Mouse (Mus musculus): ENCODE data around the gene Rai14. TPM values are rescaled to one million over a fixed set of nuclear protein-coding genes. Genes with fewer than 3 reads are reported as not detected.

Gene Rai14
- polyA plus RNA-seq, 1 experiment: 27.4 TPM

DNA sequence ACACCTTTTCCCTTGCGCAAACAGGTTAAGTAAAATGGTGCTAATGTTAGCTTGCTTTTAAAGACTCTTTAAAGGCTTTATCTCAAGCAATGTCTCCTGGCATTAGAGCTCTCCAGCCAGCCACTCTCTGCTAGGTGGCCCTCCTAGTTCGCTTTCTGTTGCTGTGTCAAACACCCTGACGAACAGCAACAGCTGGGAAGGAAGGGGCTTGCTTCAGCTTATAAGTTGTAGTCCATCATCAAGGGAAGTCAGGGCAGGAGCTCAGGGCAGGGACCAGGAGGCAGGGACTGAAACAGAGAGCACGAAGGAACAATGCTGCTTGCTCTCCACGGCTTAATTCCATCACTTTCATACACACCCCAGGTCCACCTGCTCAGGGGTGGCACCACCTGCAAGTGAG, 68.1 kb downstream of the Rai14 start:
- Histone ChIP-seq H3K79me2 (ENCODE audit: control insufficient read depth, insufficient read depth) (peaks cover 82% of the 10 kb centered on the region), H3K4me3 (no peak overlapping the region), H3ac (ENCODE audit: control insufficient read depth, insufficient read length) (no peak overlapping the region), H3K4me2 (ENCODE audit: low read depth) (no peak overlapping the region), H3K27me3 (ENCODE audit: control insufficient read depth, insufficient read depth, insufficient read length) (no peaks in the 10 kb centered on the region), H3K36me3 (ENCODE audit: control insufficient read depth, insufficient read depth) (peaks cover 3% of the 10 kb centered on the region)
- peak in 1 of 3 experiments; percentile 19 for TF ChIP-seq MYOG (IDR thresholded peaks at IDR 0.05; ENCODE audit: control insufficient read depth in 1 of 3, insufficient read depth in 1 of 3, insufficient read length in 2 of 3, low read depth in 2 of 3)
- peak in 2 of 3 experiments; percentile 91 to 94 for TF ChIP-seq MYOD1 (IDR thresholded peaks at IDR 0.05; ENCODE audit: control insufficient read depth in 1 of 3, insufficient read length in 2 of 3, low read depth in 2 of 3)
- TF ChIP-seq E2F4 (IDR thresholded peaks at IDR 0.05; ENCODE audit: insufficient read depth): no peak

- Histone ChIP-seq H3K36me3 (ENCODE audit: control insufficient read depth, insufficient read depth) (peaks cover 3% of the 10 kb centered on the region), H3ac (ENCODE audit: control insufficient read depth, insufficient read length) (no peak overlapping the region), H3K27me3 (ENCODE audit: control insufficient read depth, insufficient read depth, insufficient read length) (no peaks in the 10 kb centered on the region), H3K4me2 (ENCODE audit: low read depth) (no peak overlapping the region), H3K4me3 (no peak overlapping the region), H3K79me2 (ENCODE audit: control insufficient read depth, insufficient read depth) (peaks cover 80% of the 10 kb centered on the region)
- TF ChIP-seq TCF12 (IDR thresholded peaks at IDR 0.05; ENCODE audit: insufficient read depth, poor library complexity, severe bottlenecking) (no peak), SRF (IDR thresholded peaks at IDR 0.05; ENCODE audit: control insufficient read depth, insufficient read length, low read depth) (no peak), MYOG (IDR thresholded peaks at IDR 0.05; ENCODE audit: control insufficient read depth in 1 of 3, insufficient read depth in 1 of 3, insufficient read length in 2 of 3, low read depth in 2 of 3) (no peak), REST (IDR thresholded peaks at IDR 0.05; ENCODE audit: insufficient read depth, insufficient read length) (no peak), MAX (IDR thresholded peaks at IDR 0.05; ENCODE audit: low read depth) (no peak), USF1 (IDR thresholded peaks at IDR 0.05; ENCODE audit: low read depth) (no peak), TCF3 (IDR thresholded peaks at IDR 0.05; ENCODE audit: insufficient read length, low read depth) (no peak), POLR2AphosphoS2 (IDR thresholded peaks at IDR 0.05; ENCODE audit: insufficient read length, low read depth) (no peak), CEBPB (IDR thresholded peaks at IDR 0.05; ENCODE audit: insufficient read depth, poor library complexity, severe bottlenecking) (no peak), MYOD1 (IDR thresholded peaks at IDR 0.05; ENCODE audit: control insufficient read depth in 1 of 3, insufficient read length in 2 of 3, low read depth in 2 of 3) (no peak), POLR2A (IDR thresholded peaks at IDR 0.05; ENCODE audit: insufficient read length, low read depth) (no peak), E2F4 (IDR thresholded peaks at IDR 0.05; ENCODE audit: insufficient read depth) (no peak)
Measured at GRCm38 (mm10) chr15:10645101-10645500, 69.3 kb downstream of the Rai14 start.

- Histone ChIP-seq H3K4me2 (ENCODE audit: low read depth) (no peak overlapping the region), H3K4me3 (no peak overlapping the region), H3ac (ENCODE audit: control insufficient read depth, insufficient read length) (no peak overlapping the region), H3K36me3 (ENCODE audit: control insufficient read depth, insufficient read depth) (peaks cover 10% of the 10 kb centered on the region), H3K27me3 (ENCODE audit: control insufficient read depth, insufficient read depth, insufficient read length) (no peaks in the 10 kb centered on the region), H3K79me2 (ENCODE audit: control insufficient read depth, insufficient read depth) (peaks cover 79% of the 10 kb centered on the region)
- TF ChIP-seq TCF12 (IDR thresholded peaks at IDR 0.05; ENCODE audit: insufficient read depth, poor library complexity, severe bottlenecking) (no peak), REST (IDR thresholded peaks at IDR 0.05; ENCODE audit: insufficient read depth, insufficient read length) (no peak), MYOG (IDR thresholded peaks at IDR 0.05; ENCODE audit: control insufficient read depth in 1 of 3, insufficient read depth in 1 of 3, insufficient read length in 2 of 3, low read depth in 2 of 3) (no peak), E2F4 (IDR thresholded peaks at IDR 0.05; ENCODE audit: insufficient read depth) (no peak), SRF (IDR thresholded peaks at IDR 0.05; ENCODE audit: control insufficient read depth, insufficient read length, low read depth) (no peak), POLR2AphosphoS2 (IDR thresholded peaks at IDR 0.05; ENCODE audit: insufficient read length, low read depth) (no peak), MAX (IDR thresholded peaks at IDR 0.05; ENCODE audit: low read depth) (no peak), CEBPB (IDR thresholded peaks at IDR 0.05; ENCODE audit: insufficient read depth, poor library complexity, severe bottlenecking) (no peak), USF1 (IDR thresholded peaks at IDR 0.05; ENCODE audit: low read depth) (no peak), TCF3 (IDR thresholded peaks at IDR 0.05; ENCODE audit: insufficient read length, low read depth) (no peak), POLR2A (IDR thresholded peaks at IDR 0.05; ENCODE audit: insufficient read length, low read depth) (no peak), MYOD1 (IDR thresholded peaks at IDR 0.05; ENCODE audit: control insufficient read depth in 1 of 3, insufficient read length in 2 of 3, low read depth in 2 of 3) (no peak)
Measured at GRCm38 (mm10) chr15:10643819-10644218, 70.6 kb downstream of the Rai14 start.

GRCm38 (mm10) chr15:10643224-10643623, 71.2 kb downstream of the Rai14 start:
- Histone ChIP-seq H3ac (ENCODE audit: control insufficient read depth, insufficient read length) (no peak overlapping the region), H3K27me3 (ENCODE audit: control insufficient read depth, insufficient read depth, insufficient read length) (no peaks in the 10 kb centered on the region), H3K4me3 (no peak overlapping the region), H3K4me2 (ENCODE audit: low read depth) (no peak overlapping the region), H3K79me2 (ENCODE audit: control insufficient read depth, insufficient read depth) (peaks cover 78% of the 10 kb centered on the region), H3K36me3 (ENCODE audit: control insufficient read depth, insufficient read depth) (peaks cover 14% of the 10 kb centered on the region)
- no peak for TF ChIP-seq POLR2A (IDR thresholded peaks at IDR 0.05; ENCODE audit: insufficient read length, low read depth)

- H3K79me2 ChIP-seq (ENCODE audit: control insufficient read depth, insufficient read depth): peaks cover 71% of the 10 kb centered on the region
- TF ChIP-seq MYOD1 (IDR thresholded peaks at IDR 0.05; ENCODE audit: control insufficient read depth in 1 of 3, insufficient read length in 2 of 3, low read depth in 2 of 3) (no peak), POLR2A (IDR thresholded peaks at IDR 0.05; ENCODE audit: insufficient read length, low read depth) (no peak), SRF (IDR thresholded peaks at IDR 0.05; ENCODE audit: control insufficient read depth, insufficient read length, low read depth) (no peak), TCF12 (IDR thresholded peaks at IDR 0.05; ENCODE audit: insufficient read depth, poor library complexity, severe bottlenecking) (no peak), CEBPB (IDR thresholded peaks at IDR 0.05; ENCODE audit: insufficient read depth, poor library complexity, severe bottlenecking) (no peak), E2F4 (IDR thresholded peaks at IDR 0.05; ENCODE audit: insufficient read depth) (no peak), MAX (IDR thresholded peaks at IDR 0.05; ENCODE audit: low read depth) (no peak), TCF3 (IDR thresholded peaks at IDR 0.05; ENCODE audit: insufficient read length, low read depth) (no peak), POLR2AphosphoS2 (IDR thresholded peaks at IDR 0.05; ENCODE audit: insufficient read length, low read depth) (no peak), USF1 (IDR thresholded peaks at IDR 0.05; ENCODE audit: low read depth) (no peak), REST (IDR thresholded peaks at IDR 0.05; ENCODE audit: insufficient read depth, insufficient read length) (no peak), MYOG (IDR thresholded peaks at IDR 0.05; ENCODE audit: control insufficient read depth in 1 of 3, insufficient read depth in 1 of 3, insufficient read length in 2 of 3, low read depth in 2 of 3) (no peak)
Measured at GRCm38 (mm10) chr15:10642419-10642818, 72.0 kb downstream of the Rai14 start.

More at GRCm38 (mm10) chr15:10642419-10642818, 72.0 kb downstream of the Rai14 start:
- Histone ChIP-seq H3K4me2 (ENCODE audit: low read depth) (no peak overlapping the region), H3K36me3 (ENCODE audit: control insufficient read depth, insufficient read depth) (peaks cover 14% of the 10 kb centered on the region), H3K27me3 (ENCODE audit: control insufficient read depth, insufficient read depth, insufficient read length) (no peaks in the 10 kb centered on the region), H3K4me3 (no peak overlapping the region), H3ac (ENCODE audit: control insufficient read depth, insufficient read length) (no peak overlapping the region)
